Mouse (Mus musculus): ENCODE data around the gene Dus3l. TPM values are rescaled to one million over a fixed set of nuclear protein-coding genes. Genes with fewer than 3 reads are reported as not detected.

The Dus3l gene
- polyA plus RNA-seq, 1 experiment from 2014 or later = 43.6 TPM

DNA sequence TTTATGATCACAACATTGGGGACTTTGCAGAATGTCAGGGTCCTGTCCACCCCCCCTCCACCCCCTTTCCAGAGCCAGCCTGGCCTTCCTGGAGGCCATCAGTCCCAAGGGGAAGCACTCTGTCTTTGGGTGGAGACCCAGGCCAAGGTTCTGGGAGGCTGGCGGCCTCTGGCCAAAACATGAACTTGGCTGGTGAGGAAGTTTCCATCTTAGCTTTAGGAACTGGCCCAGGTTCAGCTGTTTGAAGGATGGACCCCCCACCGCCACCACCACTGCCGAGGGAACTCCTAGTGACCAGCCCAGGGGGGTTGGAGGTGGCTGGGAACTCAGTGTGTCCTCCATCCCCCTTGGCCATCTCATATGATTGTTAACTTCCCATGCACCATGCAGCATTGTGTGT is 3.5 kb upstream of the Dus3l start:
- Histone ChIP-seq H3K9ac (ENCODE audit: low read length) (no peak overlapping the region), H3K27me3 (ENCODE audit: control insufficient read depth, insufficient read depth, low read depth, low read length) (peaks cover 11% of the 10 kb centered on the region), H3K36me3 (ENCODE audit: control insufficient read depth, insufficient read depth, low read length) (no peaks in the 10 kb centered on the region), H3K4me1 (replicated peaks; ENCODE audit: control insufficient read depth, insufficient read depth, low read length) (peaks cover 28% of the 10 kb centered on the region), H3K4me2 (ENCODE audit: low read depth, low read length) (no peak overlapping the region), H3K9me3 (ENCODE audit: control insufficient read depth, low read length) (no peaks in the 10 kb centered on the region), H3K27ac (ENCODE audit: low read length) (no peak overlapping the region), H3K4me3 (ENCODE audit: low read length) (no peak overlapping the region)
- no peak for ATAC-seq (ENCODE audit: low read depth)
- WGBS = 62% methylated on average over 3 of the region's 3 CpGs

DNA sequence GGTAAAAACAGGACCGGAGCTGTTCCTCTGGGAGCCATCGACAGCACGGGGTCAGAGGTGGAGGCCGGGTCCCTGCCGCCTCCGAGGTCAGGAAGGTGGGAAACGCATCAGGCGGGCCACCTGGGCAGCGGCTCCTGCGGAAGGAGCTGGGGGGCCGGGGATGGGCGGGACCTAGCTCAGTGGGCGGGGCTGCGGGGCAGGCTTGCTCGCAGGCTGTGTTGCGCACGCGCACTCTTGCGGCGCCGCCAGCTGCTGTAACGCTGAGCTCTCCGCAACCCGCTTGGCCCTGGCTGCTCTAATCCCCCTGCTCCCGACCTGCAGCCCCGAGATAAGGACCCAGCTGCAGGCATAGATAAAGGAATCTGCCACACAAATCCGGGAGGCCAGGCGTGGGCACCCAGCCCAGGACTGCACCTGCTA is 2.6 kb upstream of the Dus3l start:
- H3K27me3 ChIP-seq (ENCODE audit: control insufficient read depth, insufficient read depth, low read depth, low read length) = peaks cover 5% of the 10 kb centered on the region
- no peaks in the 10 kb centered on the region for H3K9me3 ChIP-seq (ENCODE audit: control insufficient read depth, low read length)
- peak overlapping the region; percentile 57 for H3K4me3 ChIP-seq (ENCODE audit: low read length)
- peaks cover 25% of the 10 kb centered on the region for H3K4me1 ChIP-seq (replicated peaks; ENCODE audit: control insufficient read depth, insufficient read depth, low read length)
- H3K27ac ChIP-seq (ENCODE audit: low read length) = peak overlapping the region; percentile 65
- ATAC-seq (ENCODE audit: low read depth) = peak; percentile 44
- WGBS = 0% methylated on average over 24 of the region's 28 CpGs
- peaks cover 1% of the 10 kb centered on the region; the same call in 1 of the 2 replicates for H3K36me3 ChIP-seq (ENCODE audit: control insufficient read depth, insufficient read depth, low read length)
- H3K4me2 ChIP-seq (ENCODE audit: low read depth, low read length) = peak overlapping the region; percentile 66
- peak overlapping the region; percentile 71 for H3K9ac ChIP-seq (ENCODE audit: low read length)

DNA sequence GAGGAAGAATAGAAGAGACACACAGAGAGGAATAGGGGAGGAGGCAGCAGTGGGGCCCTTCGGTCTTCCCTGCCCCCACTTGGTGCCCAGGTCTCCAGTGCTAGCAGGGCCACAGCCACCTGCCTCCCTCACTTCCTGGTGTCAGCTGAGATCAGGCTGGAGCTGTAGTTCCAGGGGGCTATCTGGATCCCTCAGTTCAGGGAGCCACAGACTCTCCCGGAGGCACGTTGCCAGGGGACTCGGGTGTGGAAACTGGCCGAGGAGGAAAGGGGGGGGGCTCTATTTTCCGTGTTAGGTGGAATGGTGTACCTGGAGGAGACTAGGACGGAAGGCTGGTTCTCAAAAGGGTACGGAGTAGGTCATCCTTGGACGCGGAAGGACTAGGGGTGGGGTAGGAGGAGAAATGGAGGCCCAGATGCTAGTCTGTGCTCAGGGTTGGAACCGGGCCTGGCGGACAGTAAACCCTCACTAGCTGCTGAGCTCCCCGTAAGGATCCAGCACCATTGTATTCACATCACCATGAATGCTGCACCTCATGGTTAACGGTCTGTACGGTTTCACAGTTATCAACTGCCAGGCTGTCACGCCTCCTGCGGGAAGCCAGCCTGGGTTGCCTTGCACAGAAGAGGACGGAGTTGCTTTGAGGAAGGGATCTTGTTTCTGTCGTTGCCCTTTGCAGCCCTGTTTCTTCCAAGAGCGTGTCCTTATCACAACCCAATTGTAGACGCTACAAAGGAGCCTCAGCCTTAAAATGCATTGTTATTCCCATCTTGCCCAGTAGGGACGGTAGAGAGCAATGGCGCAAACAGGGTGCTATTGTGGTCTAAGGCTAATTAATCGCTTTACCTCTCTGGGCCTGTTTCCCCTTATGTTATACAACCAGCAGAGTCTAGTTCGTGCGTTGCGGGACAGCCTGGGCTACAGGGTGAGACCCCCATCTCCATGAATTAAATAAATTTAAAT is 1.5 kb upstream of the Dus3l start:
- H3K9ac ChIP-seq (ENCODE audit: low read length) = no peak overlapping the region
- H3K4me1 ChIP-seq (replicated peaks; ENCODE audit: control insufficient read depth, insufficient read depth, low read length) = peaks cover 19% of the 10 kb centered on the region
- no peaks in the 10 kb centered on the region for H3K27me3 ChIP-seq (ENCODE audit: control insufficient read depth, insufficient read depth, low read depth, low read length)
- WGBS = 41% methylated on average over 27 of the region's 27 CpGs
- peak overlapping the region; percentile 65; the same call in 1 of the 2 replicates for H3K27ac ChIP-seq (ENCODE audit: low read length)
- H3K4me3 ChIP-seq (ENCODE audit: low read length) = no peak overlapping the region; the same call in 1 of the 2 replicates
- H3K9me3 ChIP-seq (ENCODE audit: control insufficient read depth, low read length) = no peaks in the 10 kb centered on the region
- no peak overlapping the region; the same call in 1 of the 2 replicates for H3K4me2 ChIP-seq (ENCODE audit: low read depth, low read length)
- H3K36me3 ChIP-seq (ENCODE audit: control insufficient read depth, insufficient read depth, low read length) = peaks cover 10% of the 10 kb centered on the region
- no peak for ATAC-seq (ENCODE audit: low read depth)

DNA sequence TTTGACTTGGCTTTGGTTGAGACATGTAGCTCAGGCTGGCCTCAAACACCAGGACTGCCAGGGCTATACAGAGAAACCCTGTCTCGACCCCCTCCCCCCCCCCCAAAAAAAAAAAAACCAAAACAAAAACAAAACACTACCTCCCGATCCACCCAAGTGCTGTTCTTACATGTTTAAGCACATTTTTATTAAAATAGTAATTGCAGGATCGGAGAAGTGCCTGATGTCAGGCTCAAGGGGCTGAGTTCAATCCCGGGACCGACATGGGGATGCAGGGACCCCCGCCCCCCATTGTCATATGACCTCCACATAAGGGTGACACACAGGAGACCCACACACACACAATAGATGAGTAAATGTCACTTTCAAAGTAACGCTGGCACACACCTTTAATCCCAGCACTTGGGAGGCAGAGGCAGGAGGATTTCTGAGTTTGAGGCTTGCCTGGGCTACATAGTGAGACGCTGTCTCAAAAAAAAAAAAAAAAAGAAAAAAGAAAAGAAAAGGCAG is 761 bp upstream of the Dus3l start:
- no peak overlapping the region; the same call in 1 of the 2 replicates for H3K27ac ChIP-seq (ENCODE audit: low read length)
- H3K36me3 ChIP-seq (ENCODE audit: control insufficient read depth, insufficient read depth, low read length) = peaks cover 16% of the 10 kb centered on the region
- H3K4me3 ChIP-seq (ENCODE audit: low read length) = peak overlapping the region; percentile 73
- WGBS = 75% methylated on average over 8 of the region's 8 CpGs
- H3K27me3 ChIP-seq (ENCODE audit: control insufficient read depth, insufficient read depth, low read depth, low read length) = no peaks in the 10 kb centered on the region
- peaks cover 19% of the 10 kb centered on the region for H3K4me1 ChIP-seq (replicated peaks; ENCODE audit: control insufficient read depth, insufficient read depth, low read length)
- peak overlapping the region; percentile 82; the same call in 1 of the 2 replicates for H3K9ac ChIP-seq (ENCODE audit: low read length)
- ATAC-seq (ENCODE audit: low read depth) = no peak
- peak overlapping the region; percentile 87 for H3K4me2 ChIP-seq (ENCODE audit: low read depth, low read length)
- H3K9me3 ChIP-seq (ENCODE audit: control insufficient read depth, low read length) = no peaks in the 10 kb centered on the region

DNA sequence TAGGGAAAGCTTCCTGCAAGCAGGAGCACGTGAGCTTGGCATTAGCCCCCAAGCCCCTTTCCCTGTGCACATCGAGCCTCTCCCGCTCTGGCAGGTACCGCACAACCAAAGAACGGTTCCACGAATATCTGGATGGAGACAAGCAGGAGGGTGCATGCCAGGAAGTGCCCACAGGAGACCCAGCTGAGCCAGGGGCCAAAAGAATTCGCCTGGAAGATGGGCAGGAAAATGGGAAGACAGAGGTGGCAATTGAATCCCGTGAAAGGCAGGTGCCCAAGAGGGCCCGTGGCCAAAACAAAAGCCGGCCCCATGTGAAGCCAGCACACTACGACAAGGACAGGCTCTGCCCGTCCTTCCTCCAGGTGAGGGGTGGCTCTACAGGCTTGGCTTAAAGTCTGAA is 874 bp downstream of the Dus3l start:
- Histone ChIP-seq H3K27me3 (ENCODE audit: control insufficient read depth, insufficient read depth, low read depth, low read length) (no peaks in the 10 kb centered on the region), H3K9ac (ENCODE audit: low read length) (peak overlapping the region; percentile 82), H3K36me3 (ENCODE audit: control insufficient read depth, insufficient read depth, low read length) (peaks cover 28% of the 10 kb centered on the region), H3K4me3 (ENCODE audit: low read length) (peak overlapping the region; percentile 73), H3K4me2 (ENCODE audit: low read depth, low read length) (peak overlapping the region; percentile 87), H3K4me1 (replicated peaks; ENCODE audit: control insufficient read depth, insufficient read depth, low read length) (peaks cover 19% of the 10 kb centered on the region), H3K27ac (ENCODE audit: low read length) (no peak overlapping the region; the same call in 1 of the 2 replicates), H3K9me3 (ENCODE audit: control insufficient read depth, low read length) (no peaks in the 10 kb centered on the region)
- 45% methylated on average over 12 of the region's 12 CpGs for WGBS
- no peak for ATAC-seq (ENCODE audit: low read depth)

DNA sequence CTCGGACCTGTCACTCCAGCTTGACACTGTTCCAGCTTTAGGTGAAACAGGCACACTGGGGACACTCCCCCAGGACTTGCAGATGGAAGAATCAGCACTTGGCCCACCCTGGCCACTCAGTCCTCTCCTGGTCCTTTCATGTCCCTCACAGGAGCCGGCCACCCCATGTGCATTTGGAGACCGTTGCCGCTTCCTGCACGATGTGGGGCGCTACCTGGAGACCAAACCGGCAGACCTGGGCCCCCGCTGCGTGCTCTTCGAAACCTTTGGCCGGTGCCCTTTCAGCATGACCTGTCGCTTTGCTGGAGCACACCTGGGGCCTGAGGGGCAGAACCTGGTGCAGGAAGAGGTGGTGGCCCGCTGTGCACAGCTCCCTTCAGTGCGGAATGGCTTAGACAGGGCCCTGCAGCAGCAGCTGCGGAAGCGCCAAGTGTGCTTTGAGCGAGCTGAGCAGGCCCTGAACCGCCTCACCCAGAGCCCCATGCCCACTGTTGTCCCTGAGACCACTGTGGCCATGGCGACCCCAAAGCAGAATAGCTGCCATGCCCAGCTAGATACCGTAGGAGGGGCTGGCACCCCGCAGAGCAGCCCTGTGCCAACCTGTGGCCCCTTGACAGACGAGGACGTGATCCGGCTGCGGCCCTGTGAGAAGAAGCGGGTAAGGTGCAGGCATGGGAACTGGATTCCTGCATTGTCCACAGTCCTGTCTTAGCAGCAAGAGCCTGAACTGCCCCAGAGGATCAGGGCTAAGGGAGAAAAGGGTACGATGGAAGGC is 2.3 kb downstream of the Dus3l start:
- Histone ChIP-seq H3K4me2 (ENCODE audit: low read depth, low read length) (no peak overlapping the region), H3K4me3 (ENCODE audit: low read length) (no peak overlapping the region), H3K27ac (ENCODE audit: low read length) (no peak overlapping the region), H3K36me3 (ENCODE audit: control insufficient read depth, insufficient read depth, low read length) (peaks cover 28% of the 10 kb centered on the region), H3K4me1 (replicated peaks; ENCODE audit: control insufficient read depth, insufficient read depth, low read length) (peaks cover 13% of the 10 kb centered on the region), H3K9me3 (ENCODE audit: control insufficient read depth, low read length) (no peaks in the 10 kb centered on the region), H3K9ac (ENCODE audit: low read length) (no peak overlapping the region), H3K27me3 (ENCODE audit: control insufficient read depth, insufficient read depth, low read depth, low read length) (no peaks in the 10 kb centered on the region)
- 94% methylated on average over 27 of the region's 27 CpGs for WGBS
- ATAC-seq (ENCODE audit: low read depth) = no peak

DNA sequence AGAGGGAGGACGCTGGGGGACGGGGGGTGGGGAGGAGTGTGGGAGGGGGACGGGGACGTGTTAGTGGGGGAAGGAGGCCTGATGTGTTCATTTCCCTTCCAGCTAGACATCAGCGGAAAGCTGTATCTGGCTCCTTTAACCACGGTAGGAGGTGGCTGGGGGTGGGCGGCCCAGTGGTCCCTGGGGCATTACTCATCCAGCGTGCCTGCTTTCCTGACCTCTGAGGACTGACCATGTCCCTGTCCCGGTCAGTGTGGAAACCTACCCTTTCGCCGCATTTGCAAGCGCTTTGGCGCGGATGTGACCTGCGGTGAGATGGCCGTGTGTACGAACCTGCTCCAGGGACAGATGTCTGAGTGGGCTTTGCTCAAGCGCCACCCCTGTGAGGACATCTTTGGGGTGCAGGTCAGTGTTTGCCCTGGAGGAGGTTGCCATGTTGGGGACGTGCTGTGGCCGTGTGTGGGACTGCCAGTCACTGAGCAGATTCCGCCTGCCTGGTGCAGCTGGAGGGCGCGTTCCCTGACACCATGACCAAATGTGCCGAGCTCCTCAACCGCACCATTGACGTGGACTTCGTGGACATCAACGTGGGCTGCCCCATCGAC is 3.1 kb downstream of the Dus3l start:
- H3K27me3 ChIP-seq (ENCODE audit: control insufficient read depth, insufficient read depth, low read depth, low read length) = no peaks in the 10 kb centered on the region
- no peak overlapping the region for H3K4me2 ChIP-seq (ENCODE audit: low read depth, low read length)
- no peak overlapping the region for H3K4me3 ChIP-seq (ENCODE audit: low read length)
- peaks cover 9% of the 10 kb centered on the region for H3K4me1 ChIP-seq (replicated peaks; ENCODE audit: control insufficient read depth, insufficient read depth, low read length)
- H3K27ac ChIP-seq (ENCODE audit: low read length) = no peak overlapping the region
- WGBS = 90% methylated on average over 29 of the region's 29 CpGs
- no peak for ATAC-seq (ENCODE audit: low read depth)
- H3K9me3 ChIP-seq (ENCODE audit: control insufficient read depth, low read length) = no peaks in the 10 kb centered on the region
- H3K36me3 ChIP-seq (ENCODE audit: control insufficient read depth, insufficient read depth, low read length) = peaks cover 28% of the 10 kb centered on the region
- H3K9ac ChIP-seq (ENCODE audit: low read length) = no peak overlapping the region

DNA sequence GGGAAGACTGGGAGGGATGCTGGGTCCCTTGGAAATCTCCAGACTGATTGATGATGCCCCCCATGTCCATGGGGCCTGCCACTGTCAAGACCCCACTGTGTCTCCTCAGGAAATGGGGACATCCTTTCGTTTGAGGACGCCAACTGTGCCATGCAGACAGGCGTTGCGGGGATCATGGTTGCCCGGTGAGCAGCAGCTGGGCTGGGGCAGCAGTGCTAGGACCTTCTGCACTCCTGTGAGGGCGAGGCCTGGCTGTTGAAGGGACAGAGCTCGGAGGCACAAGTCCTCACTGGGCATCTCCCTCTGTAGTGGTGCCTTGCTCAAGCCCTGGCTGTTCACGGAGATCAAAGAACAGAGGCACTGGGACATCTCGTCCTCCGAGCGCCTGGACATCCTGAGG is 4.4 kb downstream of the Dus3l start:
- 85% methylated on average over 11 of the region's 11 CpGs for WGBS

More for the DNA sequence above, 4.4 kb downstream of the Dus3l start:
- Histone ChIP-seq H3K4me2 (ENCODE audit: low read depth, low read length) (no peak overlapping the region), H3K9ac (ENCODE audit: low read length) (no peak overlapping the region), H3K27ac (ENCODE audit: low read length) (no peak overlapping the region), H3K27me3 (ENCODE audit: control insufficient read depth, insufficient read depth, low read depth, low read length) (no peaks in the 10 kb centered on the region), H3K36me3 (ENCODE audit: control insufficient read depth, insufficient read depth, low read length) (peaks cover 28% of the 10 kb centered on the region), H3K4me1 (replicated peaks; ENCODE audit: control insufficient read depth, insufficient read depth, low read length) (peaks cover 5% of the 10 kb centered on the region), H3K4me3 (ENCODE audit: low read length) (no peak overlapping the region), H3K9me3 (ENCODE audit: control insufficient read depth, low read length) (no peaks in the 10 kb centered on the region)
- ATAC-seq (ENCODE audit: low read depth) = no peak

Data from lung, embryonic 16.5 days (tissue).